Mouse (Mus musculus) thymus, adult 2 months (tissue): ENCODE results near the gene Plxnb2. TPM values are rescaled to one million over a fixed set of nuclear protein-coding genes. Genes with fewer than 3 reads are reported as not detected.

Experiments
- DNase-seq: peaks from one replicate; pipeline ENCODE4 v3.0.0; 2021
- H3K27ac ChIP-seq: fragments of 200-500 bp; 2 replicates; pipeline ENCODE4 v1.5.1; 2012; ENCODE audit warnings: low read length, control low read depth; ENCODE audit not compliant: control insufficient read depth, insufficient read depth
- H3K27me3 ChIP-seq: fragments of 200-500 bp; 2 replicates; pipeline ENCODE4 v1.6.1; 2012; ENCODE audit warnings: mild to moderate bottlenecking, low read length, moderate library complexity, mixed read lengths; ENCODE audit not compliant: control insufficient read depth, insufficient read depth
- H3K36me3 ChIP-seq: fragments of 200-500 bp; 2 replicates; pipeline ENCODE4 v1.6.1; 2012; ENCODE audit warnings: mild to moderate bottlenecking, low read length, moderate library complexity; ENCODE audit not compliant: control insufficient read depth, insufficient read depth
- H3K4me1 ChIP-seq: fragments of 200-500 bp; replicated peaks from 2 replicates; pipeline ENCODE4 v1.6.1; 2012; ENCODE audit warnings: low read length; ENCODE audit not compliant: control insufficient read depth, insufficient read depth
- H3K4me3 ChIP-seq: fragments of 200-500 bp; 2 replicates; pipeline ENCODE4 v1.5.1; 2012; ENCODE audit warnings: mild to moderate bottlenecking, low read length, control low read depth, moderate library complexity; ENCODE audit not compliant: control insufficient read depth, insufficient read depth
- CTCF ChIP-seq: fragments of 200-500 bp; IDR thresholded peaks from 2 replicates; pipeline ENCODE4 v1.5.1; 2012; ENCODE audit warnings: mild to moderate bottlenecking, control low read depth, low read length, moderate library complexity, borderline replicate concordance; ENCODE audit not compliant: control insufficient read depth, poor library complexity, insufficient read depth; ENCODE audit errors: extremely low read depth
- POLR2A ChIP-seq: fragments of 200-500 bp; IDR thresholded peaks from 2 replicates; pipeline ENCODE4 v1.6.1; 2012; ENCODE audit warnings: mild to moderate bottlenecking, low read length, control low read depth, moderate library complexity; ENCODE audit not compliant: control insufficient read depth, poor library complexity, insufficient read depth; ENCODE audit errors: extremely low read depth
- WGBS: fragments of 180-500 bp; shearing (Covaris S2); methylation state at CpG from one replicate; pipeline ENCODE4 v1.1.7; 2018; 5-methylcytosine and 5-hydroxymethylcytosine counted together
- polyA plus RNA-seq: library from polyadenylated mRNA; depleted of rRNA; stranded (reverse); fragments of >200 nt; gene quantifications from 2 replicates; pipeline ENCODE4 v1.2.3, GENCODE M21; 2012

The Plxnb2 gene
- polyA plus RNA-seq, 1 experiment, result 54.6 TPM

- DNase-seq, result no peak
- no peak overlapping the region for H3K27ac ChIP-seq
- WGBS, result 9% methylated on average over 26 of the region's 26 CpGs
- TF ChIP-seq CTCF (no peak), POLR2A (no peak)
- no peaks in the 10 kb centered on the region for H3K36me3 ChIP-seq
- peaks cover 5% of the 10 kb centered on the region; the same call in 1 of the 2 replicates for H3K27me3 ChIP-seq
- H3K4me1 ChIP-seq, result peaks cover 22% of the 10 kb centered on the region; the same call in 1 of the 2 replicates
- peak overlapping the region; percentile 39 for H3K4me3 ChIP-seq
These were observed 477 bp downstream of the Plxnb2 start for GRCm38 (mm10) chr15:89180081-89180541.

- WGBS, result 64% methylated on average over 6 of the region's 6 CpGs
- Histone ChIP-seq H3K4me3 (no peak overlapping the region), H3K27ac (peak overlapping the region; percentile 18; the same call in 1 of the 2 replicates), H3K4me1 (peaks cover 22% of the 10 kb centered on the region; the same call in 1 of the 2 replicates), H3K27me3 (peaks cover 5% of the 10 kb centered on the region; the same call in 1 of the 2 replicates), H3K36me3 (no peaks in the 10 kb centered on the region)
- DNase-seq, result no peak
- TF ChIP-seq POLR2A (no peak), CTCF (no peak)
These were observed 991 bp downstream of the Plxnb2 start for GRCm38 (mm10) chr15:89179630-89179964.

DNA sequence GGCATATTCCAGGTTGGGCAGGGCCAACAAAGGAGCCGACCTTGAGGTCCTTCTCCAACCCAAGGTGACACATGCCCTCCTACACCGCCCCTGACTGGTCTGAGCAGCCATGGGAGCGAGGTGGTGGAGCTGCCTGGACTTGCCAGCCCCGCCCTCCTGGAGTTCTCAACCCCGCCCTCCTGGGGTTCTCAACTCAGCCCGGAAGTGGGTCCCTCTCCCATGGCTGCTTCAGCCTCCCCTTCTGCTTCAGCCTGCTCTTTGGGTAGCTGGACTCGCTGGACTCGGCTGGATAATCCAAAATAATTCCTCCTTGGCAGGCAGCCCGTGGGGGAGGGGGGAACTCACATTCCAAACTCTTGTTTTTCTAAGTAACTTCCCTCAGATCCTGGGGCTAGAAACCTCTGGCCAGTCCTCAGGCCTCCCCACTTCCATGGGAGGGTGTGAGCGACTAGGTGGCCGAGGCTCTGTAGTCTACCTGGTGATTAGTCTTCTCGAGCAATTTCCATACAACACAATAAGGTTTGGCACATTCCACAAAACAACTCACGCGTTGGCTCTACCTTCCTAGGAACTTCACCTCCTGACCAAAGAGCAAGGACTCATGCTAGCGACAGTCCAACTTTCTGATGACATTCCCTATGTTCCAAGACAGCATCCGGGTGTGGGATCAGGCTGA, 1.5 kb downstream of the Plxnb2 start:
- no peak for TF ChIP-seq POLR2A
- no peak for TF ChIP-seq CTCF
- Histone ChIP-seq H3K4me1 (peaks cover 22% of the 10 kb centered on the region; the same call in 1 of the 2 replicates), H3K27me3 (peaks cover 5% of the 10 kb centered on the region; the same call in 1 of the 2 replicates), H3K4me3 (no peak overlapping the region), H3K36me3 (no peaks in the 10 kb centered on the region), H3K27ac (peak overlapping the region; percentile 18; the same call in 1 of the 2 replicates)
- peak; percentile 18 for DNase-seq
- WGBS, result 51% methylated on average over 16 of the region's 16 CpGs

- TF ChIP-seq CTCF (no peak), POLR2A (no peak)
- Histone ChIP-seq H3K27me3 (peaks cover 5% of the 10 kb centered on the region; the same call in 1 of the 2 replicates), H3K27ac (no peak overlapping the region), H3K4me3 (no peak overlapping the region), H3K36me3 (no peaks in the 10 kb centered on the region), H3K4me1 (peaks cover 27% of the 10 kb centered on the region)
- DNase-seq, result no peak
- 89% methylated on average over 7 of the region's 7 CpGs for WGBS
These were observed 2.2 kb downstream of the Plxnb2 start for GRCm38 (mm10) chr15:89178260-89178860.

DNA sequence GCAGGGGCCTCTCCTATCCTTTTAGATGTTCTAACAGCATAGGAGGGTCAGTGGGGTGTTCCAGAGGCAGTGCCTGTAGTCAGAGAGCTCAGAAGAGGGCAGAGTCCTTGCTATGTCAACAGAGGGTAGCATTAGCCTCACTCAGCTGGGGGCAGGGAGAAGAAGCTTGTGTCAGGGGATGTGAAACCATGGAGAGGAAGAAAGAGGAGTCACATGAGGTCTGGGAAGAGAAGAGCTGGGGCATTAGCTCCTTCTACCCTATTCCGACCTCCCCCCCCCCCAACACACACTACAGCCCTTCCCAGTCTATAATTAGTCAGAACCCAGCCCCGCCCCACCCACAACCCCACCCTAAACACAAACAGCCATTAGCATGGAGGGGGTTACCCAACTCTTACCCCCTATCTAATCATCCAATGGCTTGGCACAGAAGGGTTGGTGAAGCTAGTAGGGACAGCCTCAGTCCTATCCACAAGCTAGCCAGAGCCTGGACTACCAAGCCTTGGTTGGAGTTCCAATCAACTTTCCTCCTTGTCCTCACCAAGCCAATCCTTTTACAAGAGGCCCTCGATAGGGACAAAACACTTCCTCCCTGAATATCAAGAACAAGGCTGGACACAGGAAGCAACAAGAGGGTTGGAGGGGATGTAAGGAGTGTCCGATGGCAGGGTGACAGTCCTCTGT, 2.9 kb downstream of the Plxnb2 start:
- no peak for TF ChIP-seq POLR2A
- no peak for TF ChIP-seq CTCF
- WGBS, result 72% methylated on average over 4 of the region's 4 CpGs
- peaks cover 34% of the 10 kb centered on the region for H3K4me1 ChIP-seq
- no peaks in the 10 kb centered on the region for H3K36me3 ChIP-seq
- no peak overlapping the region for H3K27ac ChIP-seq
- DNase-seq, result no peak
- no peak overlapping the region for H3K4me3 ChIP-seq
- peaks cover 5% of the 10 kb centered on the region for H3K27me3 ChIP-seq

- no peak overlapping the region for H3K4me3 ChIP-seq
- no peak for DNase-seq
- no peak overlapping the region for H3K27ac ChIP-seq
- no peaks in the 10 kb centered on the region for H3K36me3 ChIP-seq
- H3K4me1 ChIP-seq, result peaks cover 34% of the 10 kb centered on the region
- no peak for TF ChIP-seq CTCF
- no peak for TF ChIP-seq POLR2A
- H3K27me3 ChIP-seq, result peaks cover 5% of the 10 kb centered on the region
- 16% methylated on average over 5 of the region's 5 CpGs for WGBS
These were observed 3.5 kb downstream of the Plxnb2 start for GRCm38 (mm10) chr15:89177121-89177520.
